Mouse (Mus musculus) megakaryocyte, embryonic 14.5 days (primary cell): ENCODE results near the gene Krtap1-3. TPM values are rescaled to one million over a fixed set of nuclear protein-coding genes. Genes with fewer than 3 reads are reported as not detected.
"Not testable (repeated sequence)": the region's sequence is repeated elsewhere in the genome, so short reads cannot be mapped to it uniquely, and the experiment has no call there.

ENCODE experiments used
- H3K27me3 ChIP-seq: replicated peaks from 2 replicates; pipeline ENCODE3; 2012; ENCODE audit warnings: inconsistent platforms
- H3K36me3 ChIP-seq: replicated peaks from 2 replicates; pipeline ENCODE3; 2012; ENCODE audit warnings: low read length, inconsistent platforms, mixed read lengths
- H3K4me1 ChIP-seq: 2 replicates; pipeline ENCODE4 v1.6.1; 2012; ENCODE audit warnings: inconsistent platforms
- H3K4me3 ChIP-seq: replicated peaks from 2 replicates; pipeline ENCODE3; 2012; ENCODE audit warnings: moderate library complexity, mild to moderate bottlenecking, inconsistent platforms
- H3K9me3 ChIP-seq: 2 replicates; pipeline ENCODE4 v1.6.1; 2012; ENCODE audit warnings: inconsistent platforms
- FLI1 ChIP-seq: IDR thresholded peaks from 2 replicates; pipeline ENCODE4 v1.6.1; 2012; ENCODE audit warnings: low read length, inconsistent platforms, mixed read lengths
- GATA1 ChIP-seq: IDR thresholded peaks from 3 replicates; pipeline ENCODE4 v1.6.1; 2012; ENCODE audit warnings: mixed read lengths, low read length, inconsistent platforms, borderline replicate concordance
- polyA plus RNA-seq: library from polyadenylated mRNA; stranded (reverse); fragments of >175 nt; gene quantifications from 2 replicates; pipeline ENCODE4 v1.2.3, GENCODE M21; 2012; ENCODE audit warnings: low replicate concordance; ENCODE audit not compliant: insufficient read depth

The Krtap1-3 gene
- polyA plus RNA-seq, 1 experiment: not detected

- H3K4me3 ChIP-seq: no peak overlapping the region
- no peaks in the 10 kb centered on the region for H3K27me3 ChIP-seq
- H3K4me1 ChIP-seq: no peaks in the 10 kb centered on the region
- H3K9me3 ChIP-seq: no peaks in the 10 kb centered on the region
- TF ChIP-seq GATA1 (no peak), FLI1 (no peak)
- H3K36me3 ChIP-seq: no peaks in the 10 kb centered on the region
Observed at GRCm38 (mm10) chr11:99609126-99609525, 18.0 kb upstream of the Krtap1-3 start.

GRCm38 (mm10) chr11:99603208-99603607, 12.1 kb upstream of the Krtap1-3 start, which contains the start of gene Gm11938:
Gene Gm11938 (minus strand): TSS chr11:99603308.
- not testable (repeated sequence) for H3K4me3 ChIP-seq

GRCm38 (mm10) chr11:99597742-99598141, 6.6 kb upstream of the Krtap1-3 start, which contains the start of gene Krtap9-3:
Gene Krtap9-3 (minus strand): TSS chr11:99598105.
- H3K9me3 ChIP-seq, H3K36me3 ChIP-seq, H3K4me1 ChIP-seq, H3K4me3 ChIP-seq, H3K27me3 ChIP-seq: not testable (repeated sequence)

More at GRCm38 (mm10) chr11:99603208-99603607, 12.1 kb upstream of the Krtap1-3 start, which contains the start of gene Gm11938:
- not testable (repeated sequence) for H3K4me1 ChIP-seq, H3K36me3 ChIP-seq, H3K9me3 ChIP-seq, H3K27me3 ChIP-seq

GRCm38 (mm10) chr11:99585096-99585495, 6.0 kb downstream of the Krtap1-3 start:
- no peaks in the 10 kb centered on the region for H3K36me3 ChIP-seq
- TF ChIP-seq FLI1 (no peak), GATA1 (no peak)
- no peaks in the 10 kb centered on the region for H3K4me1 ChIP-seq
- no peak overlapping the region for H3K4me3 ChIP-seq
- H3K9me3 ChIP-seq: no peaks in the 10 kb centered on the region
- no peaks in the 10 kb centered on the region for H3K27me3 ChIP-seq

GRCm38 (mm10) chr11:99583245-99583704, 7.9 kb downstream of the Krtap1-3 start, which contains the start of gene Krtap1-4:
Gene Krtap1-4 (minus strand): TSS chr11:99583654.
- Histone ChIP-seq H3K9me3 (no peaks in the 10 kb centered on the region), H3K4me3 (no peak within 1 kb of the TSS), H3K36me3 (no peaks in the 10 kb centered on the region), H3K27me3 (no peaks in the 10 kb centered on the region), H3K4me1 (no peaks in the 10 kb centered on the region)
- TF ChIP-seq GATA1: no peak
- no peak for TF ChIP-seq FLI1

- H3K4me1 ChIP-seq: no peaks in the 10 kb centered on the region
- no peaks in the 10 kb centered on the region for H3K9me3 ChIP-seq
- H3K27me3 ChIP-seq: no peaks in the 10 kb centered on the region
- no peak for TF ChIP-seq FLI1
- H3K4me3 ChIP-seq: no peak overlapping the region
- H3K36me3 ChIP-seq: no peaks in the 10 kb centered on the region
Observed at GRCm38 (mm10) chr11:99581564-99581963, 9.6 kb downstream of the Krtap1-3 start.

- Histone ChIP-seq H3K27me3 (no peaks in the 10 kb centered on the region), H3K4me1 (no peaks in the 10 kb centered on the region), H3K4me3 (no peak overlapping the region), H3K36me3 (no peaks in the 10 kb centered on the region), H3K9me3 (no peaks in the 10 kb centered on the region)
- TF ChIP-seq GATA1 (no peak), FLI1 (no peak)
Observed at GRCm38 (mm10) chr11:99581051-99581450, 10.1 kb downstream of the Krtap1-3 start.

- Histone ChIP-seq H3K27me3 (no peaks in the 10 kb centered on the region), H3K4me3 (no peak within 1 kb of the TSS), H3K4me1 (no peaks in the 10 kb centered on the region), H3K9me3 (no peaks in the 10 kb centered on the region), H3K36me3 (no peaks in the 10 kb centered on the region)
- TF ChIP-seq FLI1 (no peak), GATA1 (no peak)
Observed at GRCm38 (mm10) chr11:99580636-99581035, 10.5 kb downstream of the Krtap1-3 start, which contains the start of gene Krtap1-5. Gene Krtap1-5 (minus strand): TSS chr11:99581016.

- H3K4me3 ChIP-seq: peak overlapping the region; percentile 62
- H3K36me3 ChIP-seq: no peaks in the 10 kb centered on the region
- H3K9me3 ChIP-seq: no peaks in the 10 kb centered on the region
- TF ChIP-seq GATA1: no peak
- no peak for TF ChIP-seq FLI1
- peaks cover 3% of the 10 kb centered on the region; the same call in 1 of the 2 replicates for H3K4me1 ChIP-seq
- peaks cover 2% of the 10 kb centered on the region for H3K27me3 ChIP-seq
Observed at GRCm38 (mm10) chr11:99574106-99574505, 17.0 kb downstream of the Krtap1-3 start.

GRCm38 (mm10) chr11:99573164-99573563, 18.0 kb downstream of the Krtap1-3 start:
- Histone ChIP-seq H3K4me1 (peaks cover 3% of the 10 kb centered on the region; the same call in 1 of the 2 replicates), H3K4me3 (no peak overlapping the region), H3K27me3 (peaks cover 2% of the 10 kb centered on the region), H3K9me3 (no peaks in the 10 kb centered on the region), H3K36me3 (no peaks in the 10 kb centered on the region)
- no peak for TF ChIP-seq FLI1
- TF ChIP-seq GATA1: no peak

- Histone ChIP-seq H3K9me3 (no peaks in the 10 kb centered on the region), H3K4me3 (no peak within 1 kb of the TSS), H3K27me3 (no peaks in the 10 kb centered on the region), H3K4me1 (no peaks in the 10 kb centered on the region), H3K36me3 (no peaks in the 10 kb centered on the region)
- no peak for TF ChIP-seq GATA1
- no peak for TF ChIP-seq FLI1
Observed at GRCm38 (mm10) chr11:99566530-99566929, 24.6 kb downstream of the Krtap1-3 start, which contains the start of gene Krtap3-1. Gene Krtap3-1 (minus strand): TSS chr11:99566630.
